Mouse (Mus musculus): ENCODE measurements at regions not wholly inside any gene's neighbourhood (a gene's known extent, or its start where the extent isn't known, plus 50 kb on each side); places are given as distances from the start of the nearest gene placed in this dataset.
"Not testable (repeated sequence)": the region's sequence is repeated elsewhere in the genome, so short reads cannot be mapped to it uniquely, and the experiment has no call there.

- no peak for DNase-seq
Measured at GRCm38 (mm10) chr3:6876265-6876664, 256.0 kb upstream of the 1700008P02Rik start.

- DNase-seq, result no peak
Measured at GRCm38 (mm10) chr3:6872170-6872569, 251.9 kb upstream of the 1700008P02Rik start.

GRCm38 (mm10) chr3:6871752-6872151, 251.5 kb upstream of the 1700008P02Rik start:
- no peak for DNase-seq

DNA sequence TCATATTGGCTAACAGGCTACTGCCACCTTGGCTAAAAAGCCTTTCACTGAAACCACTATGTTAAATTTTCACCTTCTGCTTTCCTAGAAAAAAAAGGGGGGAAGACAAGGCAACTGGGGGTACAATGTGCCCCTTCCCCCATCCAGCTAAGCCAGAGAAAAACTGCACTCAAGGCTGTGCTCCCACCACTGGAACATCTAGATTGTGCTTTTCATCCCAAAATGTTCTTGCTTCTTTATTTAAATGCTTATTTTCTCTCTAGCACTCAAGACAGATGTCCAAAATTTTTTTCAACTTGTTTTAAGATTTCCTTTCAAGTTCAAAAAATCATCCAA, 245.9 kb upstream of the 1700008P02Rik start:
- DNase-seq, result no peak

DNA sequence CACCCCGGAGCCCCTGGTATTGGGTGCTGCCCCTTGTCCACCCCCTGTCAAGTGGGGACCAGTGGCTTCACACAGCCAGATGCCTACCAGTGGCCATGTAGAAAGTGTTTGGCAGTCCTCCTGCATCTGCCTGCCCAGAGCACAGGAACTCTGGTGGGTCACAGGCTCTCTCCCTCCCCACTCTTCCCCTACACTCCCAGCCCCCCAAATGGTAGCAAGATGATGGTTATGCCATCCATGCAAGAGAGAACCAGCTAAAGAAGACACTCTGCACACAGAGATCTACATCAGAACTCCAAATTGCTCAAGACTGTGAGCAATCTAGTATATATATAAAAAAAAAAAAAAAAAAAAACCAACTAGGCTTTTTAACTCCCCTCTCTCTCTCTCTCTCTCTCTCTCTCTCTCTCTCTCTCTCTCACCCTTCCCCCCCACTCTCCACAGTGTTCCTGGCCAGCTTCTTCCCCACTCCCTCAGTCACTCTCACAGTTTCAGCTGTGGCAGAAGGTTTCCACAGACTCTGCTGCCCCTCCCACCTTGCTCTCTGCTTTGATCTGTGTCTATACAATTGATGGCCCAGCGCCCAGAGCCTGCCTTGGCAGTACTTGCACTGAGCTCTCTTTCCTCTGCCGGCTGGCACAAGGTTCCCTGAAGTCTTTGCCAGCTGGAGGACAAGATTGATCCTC, 245.4 kb upstream of the 1700008P02Rik start:
- DNase-seq, result no peak

- DNase-seq, result no peak
Measured at GRCm38 (mm10) chr3:6859866-6860180, 239.6 kb upstream of the 1700008P02Rik start.

- no peak for DNase-seq
Measured at GRCm38 (mm10) chr3:6858982-6859865, 239.0 kb upstream of the 1700008P02Rik start.

- no peak for DNase-seq
Measured at GRCm38 (mm10) chr3:6819332-6819731, 199.1 kb upstream of the 1700008P02Rik start.

DNA sequence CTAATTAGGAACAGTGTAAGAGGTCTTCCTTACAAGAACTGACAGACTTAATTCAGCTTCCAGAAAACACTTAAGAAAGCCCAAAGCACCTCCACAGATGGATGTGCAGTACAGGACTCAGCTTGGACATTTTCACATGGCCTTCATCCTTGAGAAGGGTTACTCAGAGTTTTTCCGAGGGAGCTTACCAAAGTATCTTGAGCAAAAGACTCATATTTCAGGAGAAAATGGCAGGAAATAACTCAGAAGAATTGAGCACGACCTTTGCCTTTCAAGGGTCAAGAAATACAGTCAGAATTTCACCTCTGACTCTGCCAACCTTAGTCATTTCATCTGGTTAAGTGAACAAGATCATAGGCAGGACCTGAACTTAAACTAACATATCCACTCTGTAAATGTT, 192.1 kb upstream of the 1700008P02Rik start:
- DNase-seq, result no peak

DNA sequence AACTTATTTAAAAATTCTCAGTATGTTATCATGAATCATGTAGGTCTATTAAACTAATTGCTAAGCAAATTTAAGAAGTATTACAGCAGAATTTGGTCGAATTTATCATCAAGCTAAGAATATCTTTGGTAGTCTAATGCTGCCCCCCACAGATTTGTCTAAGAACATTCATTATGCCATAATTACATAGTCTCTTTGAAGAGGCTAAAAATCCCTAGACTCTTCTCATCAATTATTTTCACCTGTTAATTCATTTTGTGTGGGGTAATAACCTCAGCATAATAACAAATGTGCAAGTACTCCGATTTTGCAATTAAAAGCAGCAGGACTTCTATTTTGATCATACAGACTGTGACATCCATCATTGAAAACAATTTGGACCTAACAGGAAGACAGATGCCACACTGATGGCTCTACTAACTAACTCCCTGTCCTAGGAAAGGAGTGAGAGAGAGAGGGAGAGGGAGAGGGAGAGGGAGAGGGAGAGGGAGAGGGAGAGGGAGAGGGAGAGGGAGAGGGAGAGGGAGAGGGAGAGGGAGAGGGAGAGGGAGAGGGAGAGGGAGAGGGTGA, 189.2 kb upstream of the 1700008P02Rik start:
- DNase-seq, result no peak

GRCm38 (mm10) chr3:6800092-6800716, 180.0 kb upstream of the 1700008P02Rik start:
- DNase-seq, result not testable (repeated sequence)

DNA sequence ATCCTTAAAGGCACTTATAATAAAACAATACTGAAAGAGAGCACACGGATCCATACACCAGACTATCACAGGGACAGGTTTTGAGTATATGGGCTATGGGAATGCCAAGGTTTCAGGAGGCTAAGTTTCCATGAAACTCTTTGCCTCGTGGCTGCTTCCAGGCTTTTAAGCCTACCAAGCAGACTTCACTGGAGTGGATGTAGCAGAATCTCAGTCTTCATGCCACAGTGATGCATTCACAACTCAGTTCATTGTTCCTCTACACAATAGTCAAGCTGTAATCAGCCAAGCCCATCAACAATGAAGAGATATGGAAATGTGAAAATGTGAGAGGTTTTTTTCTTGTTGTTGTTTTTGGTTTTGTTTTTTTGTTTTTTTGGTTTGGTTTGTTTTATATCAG, 148.3 kb upstream of the 1700008P02Rik start:
- DNase-seq, result no peak

GRCm38 (mm10) chr3:6768085-6768484, 147.8 kb upstream of the 1700008P02Rik start:
- DNase-seq, result not testable (repeated sequence)

GRCm38 (mm10) chr3:6759172-6759571, 138.9 kb upstream of the 1700008P02Rik start:
- DNase-seq, result no peak

DNA sequence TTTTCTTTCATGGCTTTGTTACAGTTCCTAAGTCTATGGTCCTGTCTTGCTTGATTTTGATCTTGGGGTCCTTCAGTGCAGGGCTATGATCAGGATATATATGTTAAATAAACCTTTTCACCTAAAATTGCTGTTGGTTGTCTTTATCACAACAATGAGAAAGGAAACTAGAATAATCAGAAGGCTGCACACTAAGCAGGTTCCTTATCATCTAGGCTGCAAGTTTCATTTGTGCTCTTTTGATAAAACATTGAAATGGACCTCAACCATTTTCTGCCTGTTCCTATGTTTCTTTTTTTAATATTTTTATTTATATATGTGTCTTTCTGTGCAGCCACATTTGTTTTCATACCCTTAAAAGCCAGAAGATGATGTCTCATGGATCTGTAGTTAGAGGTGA, 137.3 kb upstream of the 1700008P02Rik start:
- DNase-seq, result no peak

- DNase-seq, result not testable (repeated sequence)
Measured at GRCm38 (mm10) chr3:6750746-6751145, 130.5 kb upstream of the 1700008P02Rik start.

DNA sequence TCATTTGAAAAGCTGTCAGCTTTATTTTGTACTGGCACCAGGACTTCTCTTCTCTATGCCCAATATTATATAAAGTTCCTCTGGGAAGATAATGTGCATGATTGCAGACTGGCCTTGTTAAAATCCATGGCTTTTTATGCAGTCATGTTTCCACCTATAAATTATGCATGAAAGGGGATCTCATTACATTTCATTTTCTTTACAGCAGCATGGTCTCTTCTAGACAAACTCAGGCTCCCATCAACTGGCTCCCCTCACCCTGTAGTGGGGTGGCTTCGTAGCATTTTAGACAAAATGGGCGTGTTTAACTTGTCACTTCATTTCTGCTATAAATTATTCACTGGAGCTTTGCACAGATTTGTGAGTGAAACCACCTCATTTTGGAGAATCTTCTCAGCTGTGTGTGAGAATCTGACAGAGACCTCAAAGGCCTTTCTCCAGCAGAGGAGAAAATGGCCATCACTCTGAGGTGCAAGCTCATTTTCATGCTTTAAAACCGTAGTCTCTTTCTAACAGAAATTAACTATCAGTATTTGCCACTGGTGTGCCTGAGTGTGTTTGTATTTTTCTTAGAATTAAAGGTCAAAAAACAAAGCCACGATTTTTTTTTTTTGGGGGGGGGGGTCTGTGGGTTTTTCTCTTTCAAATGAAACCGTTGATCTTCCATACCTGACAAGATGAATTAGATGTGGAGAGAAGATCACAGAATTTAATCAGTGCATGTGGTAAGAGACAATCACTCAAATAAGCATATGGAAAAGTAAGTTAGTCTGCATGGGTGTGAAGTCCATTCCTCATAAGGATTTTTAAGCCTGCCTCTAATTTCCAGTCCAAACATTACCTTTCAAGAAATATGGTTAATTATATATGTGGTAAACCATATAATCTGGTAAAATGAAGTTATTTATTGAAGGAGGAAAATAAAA, 111.4 kb upstream of the 1700008P02Rik start:
- DNase-seq, result no peak

DNA sequence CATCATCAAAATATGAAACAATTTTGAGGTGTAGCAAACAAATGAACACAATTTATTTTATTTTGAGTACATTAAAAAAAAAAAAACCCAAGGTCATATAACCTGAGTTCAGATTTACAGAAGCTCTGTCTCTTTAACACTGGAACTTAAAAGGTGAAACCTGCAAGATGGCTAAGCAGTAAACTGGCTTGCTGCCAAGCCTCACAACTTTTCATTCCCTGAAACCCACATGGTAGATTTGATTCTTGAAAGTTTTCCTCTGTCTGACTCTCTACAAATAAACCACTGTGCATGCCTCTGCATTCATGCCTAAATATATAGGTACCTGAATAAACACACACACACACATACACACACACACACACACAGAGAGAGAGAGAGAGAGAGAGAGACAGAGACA, 109.8 kb upstream of the 1700008P02Rik start:
- DNase-seq, result no peak

- no peak for DNase-seq
Measured at GRCm38 (mm10) chr3:6683679-6684078, 63.4 kb upstream of the 1700008P02Rik start.

DNA sequence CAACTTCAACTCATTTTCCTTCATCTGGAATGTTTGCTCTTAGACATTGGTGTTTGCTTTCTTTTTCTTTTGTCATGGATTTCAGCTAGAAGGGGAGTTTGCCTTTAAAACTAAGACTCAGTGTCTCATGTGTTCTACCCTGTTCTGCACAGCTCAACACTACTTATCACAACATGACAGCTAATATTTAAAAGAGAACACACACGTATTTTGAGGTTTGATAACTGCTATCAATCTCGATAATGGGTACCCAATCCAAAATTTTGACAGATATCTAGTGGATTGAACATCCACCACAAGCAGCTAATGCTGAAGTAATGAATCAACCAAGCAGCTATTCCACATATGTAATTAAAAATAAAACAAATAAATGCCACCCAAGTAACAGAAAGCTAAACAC, 61.2 kb upstream of the 1700008P02Rik start:
- no peak for DNase-seq

DNA sequence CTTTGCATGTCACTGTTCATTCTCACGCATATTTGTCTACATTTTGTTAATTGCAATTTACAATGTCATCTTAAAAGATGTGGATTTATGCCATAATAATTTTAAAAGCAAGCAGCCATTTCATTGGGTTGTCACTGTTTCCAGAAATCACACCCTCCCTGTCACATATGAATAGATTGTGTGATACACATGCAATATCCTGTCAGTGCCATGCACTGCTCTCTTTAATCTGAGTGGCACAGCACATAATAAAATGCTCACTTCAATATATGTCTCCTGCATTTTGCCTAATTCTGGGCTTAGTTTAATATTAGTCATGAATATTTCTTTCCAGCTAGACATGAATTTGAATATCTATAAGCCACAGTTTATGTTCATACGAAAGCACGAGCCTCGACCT, 56.1 kb upstream of the 1700008P02Rik start:
- DNase-seq, result no peak

GRCm38 (mm10) chr3:6675354-6675753, 55.1 kb upstream of the 1700008P02Rik start:
- no peak for DNase-seq
